Mouse (Mus musculus): ENCODE data around the gene Rdm1.

DNA sequence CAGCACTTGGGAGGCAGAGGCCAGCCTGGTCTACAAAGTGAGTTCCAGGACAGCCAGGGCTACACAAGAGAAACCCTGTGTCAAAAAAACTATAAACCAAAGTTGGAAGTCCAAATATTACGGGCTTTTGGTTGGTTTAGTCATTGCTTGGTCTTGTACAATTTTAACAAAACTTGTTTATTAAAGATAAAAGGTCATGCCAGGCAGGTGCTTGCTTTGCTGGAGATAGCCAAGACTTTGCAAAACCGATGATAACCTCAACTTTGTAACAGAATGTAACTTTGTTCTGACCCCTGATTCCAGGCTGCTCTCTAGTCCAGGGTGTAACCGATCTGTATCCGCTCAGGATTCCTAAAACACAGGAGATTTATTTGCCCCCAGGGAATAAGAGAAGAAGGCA is 29.4 kb downstream of the Rdm1 start:
- TF ChIP-seq FLI1 (IDR thresholded peaks at IDR 0.05; ENCODE audit: low read length) (no peak), GATA1 (IDR thresholded peaks at IDR 0.05; ENCODE audit: borderline replicate concordance, low read length) (no peak)
